Mouse (Mus musculus) layer of hippocampus, adult 2 months (tissue): ENCODE measurements around the gene Tie1. TPM values are rescaled to one million over a fixed set of nuclear protein-coding genes. Genes with fewer than 3 reads are reported as not detected.

Experiments
- DNase-seq, 2 experiments: peaks; one replicate each; pipeline ENCODE4 v3.0.0; 2022; ENCODE audit warnings: low spot score in 2 of 2
- H3K27ac ChIP-seq: fragments of 200-600 bp; 2 replicates; pipeline ENCODE4 v1.8.1; 2022
- H3K4me3 ChIP-seq: fragments of 200-600 bp; 2 replicates; pipeline ENCODE4 v1.8.1; 2022; ENCODE audit warnings: mild to moderate bottlenecking
- CTCF ChIP-seq: fragments of 200-600 bp; conservative IDR thresholded peaks from 2 replicates; pipeline ENCODE4 v1.8.1; 2022; ENCODE audit warnings: antibody characterized with exemption, mild to moderate bottlenecking, moderate library complexity
- total RNA-seq, 2 experiments: library from RNA; stranded (reverse); gene quantifications; 2 replicates each; pipeline ENCODE4 v1.2.3; 2021

The Tie1 gene
- total RNA-seq, 2 experiments from 2014 or later: 7.0 to 9.3 TPM

DNA sequence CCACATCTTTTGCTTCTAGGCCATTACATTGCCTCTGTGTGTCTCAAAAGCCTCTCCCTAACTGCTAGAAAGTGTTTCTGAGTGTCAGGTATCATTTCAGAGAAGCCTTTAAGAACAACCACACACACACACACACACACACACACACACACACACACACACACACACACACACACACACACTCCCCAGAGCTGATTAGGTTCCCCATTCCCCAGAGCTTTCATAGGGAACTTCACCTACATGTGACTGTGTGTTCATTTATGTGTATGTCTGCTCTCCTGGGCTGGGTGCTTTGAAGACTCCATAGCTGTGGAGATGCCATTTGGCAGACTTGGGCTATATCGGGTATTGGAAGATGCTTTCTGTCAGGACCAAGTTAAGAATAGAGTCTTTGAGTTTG, 64.5 kb downstream of the Tie1 start:
- no peak overlapping the region for H3K4me3 ChIP-seq
- DNase-seq: no peak
- H3K27ac ChIP-seq: no peak overlapping the region
- TF ChIP-seq CTCF: no peak

DNA sequence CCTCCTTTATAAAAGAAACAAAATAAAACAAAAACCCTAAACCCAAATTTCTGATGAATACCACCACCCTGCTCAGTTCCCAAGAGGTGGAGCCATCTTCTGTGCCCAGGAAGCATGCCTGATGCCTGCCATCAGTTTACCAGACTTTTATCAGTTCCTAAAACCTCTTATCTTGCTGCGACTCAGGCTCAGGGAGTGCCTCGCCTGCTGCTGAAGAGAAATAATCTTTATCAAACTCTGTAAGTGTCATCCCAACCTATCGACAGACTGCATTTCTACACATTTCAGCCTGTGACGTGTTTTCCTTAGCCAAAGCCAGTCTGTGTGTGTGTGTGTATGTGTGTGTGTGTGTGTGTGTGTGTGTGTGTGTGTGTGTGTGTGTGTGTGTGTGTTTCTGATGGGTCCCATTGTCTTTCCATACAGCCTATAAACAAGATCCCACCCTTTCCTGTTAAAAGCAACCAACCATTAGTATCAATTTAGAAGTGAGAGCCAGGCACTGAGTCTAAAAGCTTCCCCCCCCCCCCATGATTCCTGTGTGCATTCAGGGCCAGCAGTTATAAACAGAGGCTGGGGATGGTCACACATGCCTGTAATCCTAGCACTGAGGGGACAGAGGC, 65.2 kb downstream of the Tie1 start:
- Histone ChIP-seq H3K4me3 (no peak overlapping the region), H3K27ac (no peak overlapping the region)
- no peak for DNase-seq
- no peak for TF ChIP-seq CTCF

DNA sequence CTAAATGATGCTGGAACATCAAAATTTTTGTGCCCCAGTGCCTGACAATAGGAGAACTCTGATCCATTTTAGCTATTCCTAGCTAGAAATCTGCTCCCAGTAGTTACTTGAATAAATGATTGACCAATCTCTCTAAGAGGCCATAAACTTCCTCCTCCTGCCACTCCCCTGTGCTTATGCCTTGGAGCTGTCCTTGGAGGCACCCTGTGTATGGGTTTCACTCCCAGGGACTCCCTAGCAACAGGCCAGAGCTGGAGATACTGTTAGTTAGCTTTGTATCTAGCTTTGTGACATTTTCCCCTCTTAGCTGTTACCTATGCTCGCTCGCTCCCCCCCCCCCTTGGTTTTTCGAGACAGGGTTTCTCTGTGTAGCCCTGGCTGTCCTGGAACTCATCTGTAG, 68.5 kb downstream of the Tie1 start:
- no peak overlapping the region for H3K4me3 ChIP-seq
- no peak for DNase-seq
- H3K27ac ChIP-seq: no peak overlapping the region
- no peak for TF ChIP-seq CTCF

Other genes starting within 250 kb of the Tie1 start
- 10 to 100 TPM; 69.8 to 73.0 TPM for gene Ptprf, start 198.7 kb downstream of the Tie1 start, total RNA-seq
- 10 to 100 TPM; 41.7 to 46.9 TPM for gene Szt2, start 80.8 kb downstream of the Tie1 start, total RNA-seq
- 10 to 100 TPM; 56.4 to 56.6 TPM for gene Med8, start 80.7 kb downstream of the Tie1 start, total RNA-seq
- gene Elovl1, start 62.0 kb downstream of the Tie1 start, total RNA-seq: 10 to 100 TPM; 20.8 to 22.9 TPM
- 1 to 10 TPM; 1.1 to 1.3 TPM for gene Cdc20, start 52.7 kb downstream of the Tie1 start, total RNA-seq
- gene Mpl, start 32.5 kb downstream of the Tie1 start, total RNA-seq: under 1 TPM in 1 of 2 experiments, not detected in 1; 0.20 TPM
- gene 2610528J11Rik, start 36.9 kb upstream of the Tie1 start, total RNA-seq: not detected
- 1 to 10 TPM; 5.7 to 6.1 TPM for gene Tmem125, start 54.0 kb upstream of the Tie1 start, total RNA-seq
- gene Cfap57, start 130.7 kb upstream of the Tie1 start, total RNA-seq: under 1 TPM; 0.56 to 0.72 TPM
- 10 to 100 TPM; 56.5 to 58.8 TPM for gene Ebna1bp2, start 130.7 kb upstream of the Tie1 start, total RNA-seq
- not detected for gene Olfr62, start 168.9 kb upstream of the Tie1 start, total RNA-seq
- gene Olfr1342, start 202.7 kb upstream of the Tie1 start, total RNA-seq: not detected
- gene Olfr1341, start 213.5 kb upstream of the Tie1 start, total RNA-seq: not detected
- gene Olfr1340, start 230.1 kb upstream of the Tie1 start, total RNA-seq: not detected
- not detected for gene Olfr1339, start 242.1 kb upstream of the Tie1 start, total RNA-seq